Mouse (Mus musculus): ENCODE results near the gene Ttc21a. TPM values are rescaled to one million over a fixed set of nuclear protein-coding genes. Genes with fewer than 3 reads are reported as not detected.

Ttc21a gene
- polyA plus RNA-seq, 1 experiment from 2014 or later, result 0.74 TPM

- no peak for ATAC-seq (ENCODE audit: low FRiP score)
Observed at GRCm38 (mm10) chr9:119985881-119986574, 48.6 kb downstream of the Ttc21a start.

DNA sequence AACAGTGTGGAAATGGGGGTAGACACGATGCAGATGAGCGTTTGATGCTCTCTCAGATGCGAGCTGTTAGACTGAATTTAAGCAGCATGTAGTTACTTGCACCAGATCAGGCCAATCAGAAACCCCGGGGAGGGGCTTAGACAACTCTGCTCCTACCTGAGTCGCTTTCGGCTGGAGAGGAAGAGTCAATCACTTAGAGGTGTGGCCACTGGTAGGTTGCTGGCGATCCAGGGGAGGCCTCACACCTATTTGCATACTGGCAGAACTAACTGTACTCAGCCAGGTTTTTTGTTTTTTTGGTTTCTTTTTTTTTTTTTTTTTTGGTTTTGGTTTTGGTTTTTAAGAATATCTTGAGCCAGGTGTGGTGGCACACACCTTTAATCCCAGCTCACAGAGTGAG, 50.9 kb downstream of the Ttc21a start:
- no peak overlapping the region for H3K9ac ChIP-seq (replicated peaks)

More at GRCm38 (mm10) chr9:119985881-119986574, 48.6 kb downstream of the Ttc21a start:
- H3K4me2 ChIP-seq, result no peak overlapping the region
- H3K9me3 ChIP-seq (replicated peaks), result no peaks in the 10 kb centered on the region
- no peak overlapping the region for H3K9ac ChIP-seq (replicated peaks)
- no peaks in the 10 kb centered on the region for H3K36me3 ChIP-seq
- H3K27me3 ChIP-seq (replicated peaks), result peaks cover 9% of the 10 kb centered on the region
- peaks cover 32% of the 10 kb centered on the region for H3K4me1 ChIP-seq
- no peak overlapping the region for H3K27ac ChIP-seq (replicated peaks)
- no peak overlapping the region for H3K4me3 ChIP-seq (replicated peaks)
- WGBS, result 72% methylated on average over 10 of the region's 10 CpGs

GRCm38 (mm10) chr9:119991310-119991709, 53.9 kb downstream of the Ttc21a start:
- H3K4me2 ChIP-seq, result no peak overlapping the region
- H3K4me3 ChIP-seq (replicated peaks), result no peak overlapping the region
- H3K27me3 ChIP-seq (replicated peaks), result peaks cover 2% of the 10 kb centered on the region; the same call in 1 of the 2 replicates
- WGBS, result 35% methylated on average over 5 of the region's 5 CpGs
- no peak for ATAC-seq (ENCODE audit: low FRiP score)
- no peak overlapping the region for H3K27ac ChIP-seq (replicated peaks)
- H3K4me1 ChIP-seq, result no peaks in the 10 kb centered on the region
- no peak overlapping the region for H3K9ac ChIP-seq (replicated peaks)
- no peaks in the 10 kb centered on the region for H3K36me3 ChIP-seq
- H3K9me3 ChIP-seq (replicated peaks), result no peaks in the 10 kb centered on the region

More for the DNA sequence above, 50.9 kb downstream of the Ttc21a start:
- Histone ChIP-seq H3K4me2 (no peak overlapping the region), H3K4me1 (peaks cover 9% of the 10 kb centered on the region), H3K9me3 (replicated peaks) (no peaks in the 10 kb centered on the region), H3K36me3 (no peaks in the 10 kb centered on the region), H3K27ac (replicated peaks) (no peak overlapping the region), H3K4me3 (replicated peaks) (no peak overlapping the region), H3K27me3 (replicated peaks) (peaks cover 2% of the 10 kb centered on the region; the same call in 1 of the 2 replicates)
- no peak for ATAC-seq (ENCODE audit: low FRiP score)
- 48% methylated on average over 7 of the region's 7 CpGs for WGBS

DNA sequence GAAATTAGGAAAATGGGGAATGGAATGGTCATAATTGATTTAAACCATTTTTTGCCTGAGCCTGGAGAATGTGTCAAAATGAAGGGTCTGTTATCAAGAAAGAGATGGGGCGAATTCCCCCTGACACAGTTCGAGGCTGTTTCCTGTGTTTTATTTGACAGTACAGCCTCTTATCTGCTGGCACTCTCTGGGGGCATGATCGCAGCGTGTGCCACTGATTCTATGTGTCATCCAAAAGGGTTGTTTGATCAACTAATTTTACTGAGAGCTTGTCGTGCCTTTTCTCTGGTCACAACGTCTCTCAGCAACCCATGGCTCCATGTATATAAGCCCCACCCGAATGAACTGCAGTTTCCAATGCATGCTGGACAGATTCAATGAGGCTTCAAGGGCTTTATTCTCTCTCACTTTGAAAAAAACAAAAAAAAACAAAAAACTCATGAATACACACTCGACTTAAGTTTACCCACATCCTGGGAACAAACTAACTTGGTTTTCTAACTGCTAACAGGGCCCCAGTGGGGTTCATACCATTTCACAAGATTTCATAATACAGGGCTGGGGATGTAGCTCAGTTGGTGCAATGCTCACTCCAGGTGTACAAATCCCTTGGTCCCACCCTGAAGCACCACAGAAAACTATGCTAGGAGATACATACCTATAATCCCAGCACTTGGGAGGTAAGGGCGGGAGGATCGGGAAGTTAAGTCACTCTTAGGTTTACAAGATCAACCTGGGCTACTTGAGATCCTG, 55.9 kb downstream of the Ttc21a start:
- no peak overlapping the region for H3K27ac ChIP-seq (replicated peaks)
- H3K27me3 ChIP-seq (replicated peaks), result peaks cover 2% of the 10 kb centered on the region; the same call in 1 of the 2 replicates
- no peak overlapping the region for H3K4me2 ChIP-seq
- WGBS, result 83% methylated on average over 10 of the region's 10 CpGs
- no peak for ATAC-seq (ENCODE audit: low FRiP score)
- no peaks in the 10 kb centered on the region for H3K4me1 ChIP-seq
- H3K4me3 ChIP-seq (replicated peaks), result no peak overlapping the region
- no peak overlapping the region for H3K9ac ChIP-seq (replicated peaks)
- no peaks in the 10 kb centered on the region for H3K36me3 ChIP-seq
- no peaks in the 10 kb centered on the region for H3K9me3 ChIP-seq (replicated peaks)

DNA sequence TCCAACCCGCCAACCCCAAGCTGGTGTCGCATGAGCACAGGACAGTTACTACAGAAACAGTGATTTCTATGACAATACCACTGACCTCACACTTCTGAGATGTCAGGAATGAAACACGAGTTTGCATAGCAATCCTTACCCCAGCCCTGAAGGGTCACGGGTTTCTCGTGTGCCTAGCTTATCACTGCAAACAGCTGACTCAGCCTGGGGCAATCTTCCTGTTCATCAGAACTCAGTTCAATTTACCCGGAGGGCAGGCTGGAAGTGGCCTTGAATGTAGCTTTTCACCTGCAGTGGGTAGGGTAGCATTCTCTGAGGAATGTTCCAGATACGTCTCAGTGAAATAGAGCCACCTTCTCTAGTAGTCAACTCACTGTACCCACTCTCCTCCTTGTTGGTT, 56.8 kb downstream of the Ttc21a start:
- ATAC-seq (ENCODE audit: low FRiP score), result no peak
- H3K9ac ChIP-seq (replicated peaks), result no peak overlapping the region
- no peaks in the 10 kb centered on the region for H3K4me1 ChIP-seq
- WGBS, result 80% methylated on average over 7 of the region's 7 CpGs
- H3K4me2 ChIP-seq, result no peak overlapping the region
- peaks cover under 1% of the 10 kb centered on the region; the same call in 1 of the 2 replicates for H3K27me3 ChIP-seq (replicated peaks)
- no peak overlapping the region for H3K4me3 ChIP-seq (replicated peaks)
- H3K27ac ChIP-seq (replicated peaks), result no peak overlapping the region
- no peaks in the 10 kb centered on the region for H3K9me3 ChIP-seq (replicated peaks)
- no peaks in the 10 kb centered on the region for H3K36me3 ChIP-seq

DNA sequence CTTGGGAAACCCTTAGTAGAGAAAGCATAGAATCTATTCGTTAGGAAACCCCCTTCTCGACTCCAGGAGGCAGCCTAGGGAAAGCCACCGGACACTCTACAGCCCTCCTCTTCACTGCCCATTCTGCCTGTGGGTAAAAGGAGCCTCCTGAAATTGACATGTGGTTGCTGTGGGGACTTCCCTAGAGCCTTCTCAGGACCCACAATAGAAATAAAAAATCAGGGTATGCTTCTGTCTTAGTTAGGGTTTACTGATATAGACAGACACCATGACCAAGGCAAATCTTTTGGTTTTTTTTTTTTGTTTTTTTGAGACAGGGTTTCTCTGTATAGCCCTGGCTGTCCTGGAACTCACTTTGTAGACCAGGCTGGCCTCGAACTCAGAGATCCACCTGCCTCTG, 58.7 kb downstream of the Ttc21a start:
- no peak for ATAC-seq (ENCODE audit: low FRiP score)
- H3K4me1 ChIP-seq, result no peaks in the 10 kb centered on the region
- H3K36me3 ChIP-seq, result no peaks in the 10 kb centered on the region
- no peak overlapping the region for H3K9ac ChIP-seq (replicated peaks)
- no peak overlapping the region for H3K4me2 ChIP-seq
- H3K9me3 ChIP-seq (replicated peaks), result no peaks in the 10 kb centered on the region
- no peak overlapping the region for H3K4me3 ChIP-seq (replicated peaks)
- H3K27ac ChIP-seq (replicated peaks), result no peak overlapping the region
- WGBS, result 89% methylated on average over 4 of the region's 4 CpGs
- peaks cover 2% of the 10 kb centered on the region; the same call in 1 of the 2 replicates for H3K27me3 ChIP-seq (replicated peaks)

- no peak overlapping the region for H3K4me3 ChIP-seq (replicated peaks)
- no peaks in the 10 kb centered on the region for H3K36me3 ChIP-seq
- no peak overlapping the region for H3K4me2 ChIP-seq
- H3K9me3 ChIP-seq (replicated peaks), result no peaks in the 10 kb centered on the region
- H3K4me1 ChIP-seq, result peaks cover 7% of the 10 kb centered on the region; the same call in 1 of the 2 replicates
- no peak overlapping the region for H3K9ac ChIP-seq (replicated peaks)
- 70% methylated on average over 1 of the region's 1 CpGs for whole genome bisulfite sequencing
- H3K27me3 ChIP-seq (replicated peaks), result peaks cover 2% of the 10 kb centered on the region; the same call in 1 of the 2 replicates
- no peak overlapping the region for H3K27ac ChIP-seq (replicated peaks)
- ATAC-seq (ENCODE audit: low FRiP score), result no peak
Observed at GRCm38 (mm10) chr9:119998776-119999175, 61.4 kb downstream of the Ttc21a start.

GRCm38 (mm10) chr9:119999636-120000035, 62.2 kb downstream of the Ttc21a start:
- peaks cover 2% of the 10 kb centered on the region; the same call in 1 of the 2 replicates for H3K27me3 ChIP-seq (replicated peaks)
- H3K27ac ChIP-seq (replicated peaks), result no peak overlapping the region
- 82% methylated on average over 6 of the region's 6 CpGs for WGBS
- no peak overlapping the region for H3K4me3 ChIP-seq (replicated peaks)
- H3K4me2 ChIP-seq, result no peak overlapping the region
- no peaks in the 10 kb centered on the region for H3K36me3 ChIP-seq
- peaks cover 7% of the 10 kb centered on the region; the same call in 1 of the 2 replicates for H3K4me1 ChIP-seq
- no peaks in the 10 kb centered on the region for H3K9me3 ChIP-seq (replicated peaks)
- no peak overlapping the region for H3K9ac ChIP-seq (replicated peaks)
- ATAC-seq (ENCODE audit: low FRiP score), result no peak

GRCm38 (mm10) chr9:120000761-120001160, 63.4 kb downstream of the Ttc21a start:
- Histone ChIP-seq H3K4me1 (peaks cover 7% of the 10 kb centered on the region; the same call in 1 of the 2 replicates), H3K36me3 (no peaks in the 10 kb centered on the region), H3K9ac (replicated peaks) (no peak overlapping the region), H3K9me3 (replicated peaks) (no peaks in the 10 kb centered on the region), H3K27me3 (replicated peaks) (peaks cover 2% of the 10 kb centered on the region; the same call in 1 of the 2 replicates), H3K27ac (replicated peaks) (no peak overlapping the region), H3K4me3 (replicated peaks) (no peak overlapping the region), H3K4me2 (no peak overlapping the region)
- ATAC-seq (ENCODE audit: low FRiP score), result no peak
- 86% methylated on average over 5 of the region's 5 CpGs for WGBS

DNA sequence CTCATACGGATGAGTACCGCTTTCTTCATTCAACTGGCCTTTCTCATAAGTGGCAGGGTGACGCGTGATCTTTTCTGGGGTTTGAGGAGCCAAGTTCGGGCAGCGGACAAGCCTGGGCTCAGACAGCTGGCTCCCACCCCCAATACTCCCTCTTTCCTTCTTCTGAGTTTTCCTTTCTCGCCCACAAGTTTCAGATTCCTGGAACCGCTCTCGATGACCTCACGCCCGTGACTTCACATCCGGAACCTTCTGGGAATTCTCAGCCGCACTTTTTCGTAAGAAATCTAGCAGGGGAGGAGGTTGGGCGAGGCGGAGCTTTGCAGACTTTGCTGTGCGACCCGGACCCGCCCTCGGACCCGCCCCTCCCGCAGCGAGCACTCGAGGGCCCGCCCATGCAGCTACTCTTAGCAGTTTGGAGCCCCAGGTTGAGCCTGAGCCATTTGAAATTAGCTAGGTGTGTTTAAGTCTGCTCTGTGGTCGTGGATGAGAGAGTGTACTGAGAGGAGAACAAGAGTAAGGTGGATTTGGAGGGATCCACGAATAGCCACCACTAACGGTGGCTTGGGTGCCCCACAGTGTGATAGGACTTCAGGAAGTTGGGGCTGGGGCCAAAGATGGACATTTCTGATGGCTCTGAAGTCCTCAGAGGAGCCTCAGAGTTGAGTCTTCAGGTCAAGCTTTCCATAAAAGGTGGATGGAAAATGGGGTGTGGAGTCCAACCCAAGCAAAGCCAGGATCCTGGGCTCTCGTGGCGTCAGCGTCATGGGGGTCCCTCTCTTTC, 64.7 kb downstream of the Ttc21a start:
- H3K9ac ChIP-seq (replicated peaks), result 0 out of 2 replicates have a peak overlapping the region, but pooled peaks have one; percentile 17

GRCm38 (mm10) chr9:120002893-120003292, 65.5 kb downstream of the Ttc21a start:
- no peak for ATAC-seq (ENCODE audit: low FRiP score)
- H3K4me1 ChIP-seq, result peaks cover 7% of the 10 kb centered on the region; the same call in 1 of the 2 replicates
- H3K27me3 ChIP-seq (replicated peaks), result peaks cover 2% of the 10 kb centered on the region; the same call in 1 of the 2 replicates
- H3K4me3 ChIP-seq (replicated peaks), result no peak overlapping the region
- no peaks in the 10 kb centered on the region for H3K36me3 ChIP-seq
- 81% methylated on average over 5 of the region's 5 CpGs for WGBS
- H3K27ac ChIP-seq (replicated peaks), result no peak overlapping the region
- no peak overlapping the region for H3K9ac ChIP-seq (replicated peaks)
- H3K9me3 ChIP-seq (replicated peaks), result no peaks in the 10 kb centered on the region
- no peak overlapping the region for H3K4me2 ChIP-seq

More for the DNA sequence above, 64.7 kb downstream of the Ttc21a start:
- peak; percentile 47; the same call in 1 of the 2 replicates for ATAC-seq (ENCODE audit: low FRiP score)
- 11% methylated on average over 31 of the region's 31 CpGs for WGBS
- Histone ChIP-seq H3K4me1 (peaks cover 7% of the 10 kb centered on the region; the same call in 1 of the 2 replicates), H3K4me3 (replicated peaks) (peak overlapping the region; percentile 33), H3K9me3 (replicated peaks) (no peaks in the 10 kb centered on the region), H3K4me2 (peak overlapping the region; percentile 57), H3K27ac (replicated peaks) (no peak overlapping the region), H3K27me3 (replicated peaks) (peaks cover 2% of the 10 kb centered on the region; the same call in 1 of the 2 replicates), H3K36me3 (no peaks in the 10 kb centered on the region)
